Mouse (Mus musculus): ENCODE data around the gene Asgr1. TPM values are rescaled to one million over a fixed set of nuclear protein-coding genes. Genes with fewer than 3 reads are reported as not detected.
A peak's percentile ranks its signal among the peaks of the same experiment; 100 is the strongest.

The Asgr1 gene
- 10.5 and 12.1 TPM in 2 replicates for polyA plus RNA-seq (2015; fragmentation: Nextera tagmentation; extraction: Ambion mirVana)

GRCm38 (mm10) chr11:70053898-70054570, at the start of gene Asgr1:
TSS of gene Asgr1 (plus strand) at chr11:70054085.

GRCm38 (mm10) chr11:70014880-70015558, 38.9 kb upstream of the Asgr1 start, which contains the start of gene Acadvl:
TSS of gene Acadvl (minus strand) at chr11:70015411.

GRCm38 (mm10) chr11:70016669-70017068, 37.2 kb upstream of the Asgr1 start, which contains the start of gene Dlg4:
TSS of gene Dlg4 (plus strand) at chr11:70016942.

GRCm38 (mm10) chr11:70091986-70092783, 38.3 kb downstream of the Asgr1 start, which contains the start of gene Asgr2:
TSS of gene Asgr2 (plus strand) at chr11:70092644.

Small RNAs within 50 kb of the gene (microRNA-seq; reads per million reads assigned to microRNA genes)
- 1,819 reads per million, percentile 82 among the genes with 10 or more reads in this experiment for gene Mir324 (ENCODE audit: borderline replicate concordance, insufficient number of aligned reads)

Other genes with a start within 250 kb of the Asgr1 start
- 1.4 and 1.8 TPM in 2 replicates for gene Tmem102, start 248.5 kb upstream of the Asgr1 start, polyA plus RNA-seq (2015; fragmentation: Nextera tagmentation; extraction: Ambion mirVana)
- not detected in 2 replicates for gene Gm39566, start 238.8 kb upstream of the Asgr1 start, polyA plus RNA-seq (2015; fragmentation: Nextera tagmentation; extraction: Ambion mirVana)
- not detected in 2 replicates for gene Spem2, start 235.6 kb upstream of the Asgr1 start, polyA plus RNA-seq (2015; fragmentation: Nextera tagmentation; extraction: Ambion mirVana)
- gene Spem1, start 231.9 kb upstream of the Asgr1 start, polyA plus RNA-seq (2015; fragmentation: Nextera tagmentation; extraction: Ambion mirVana), result not detected in 2 replicates
- gene Nlgn2, start 216.3 kb upstream of the Asgr1 start, polyA plus RNA-seq (2015; fragmentation: Nextera tagmentation; extraction: Ambion mirVana), result 3.1 and 4.3 TPM in 2 replicates
- gene Tmem256, start 215.6 kb upstream of the Asgr1 start, polyA plus RNA-seq (2015; fragmentation: Nextera tagmentation; extraction: Ambion mirVana), result 479 and 845 TPM in 2 replicates
- gene Plscr3, start 207.7 kb upstream of the Asgr1 start, polyA plus RNA-seq (2015; fragmentation: Nextera tagmentation; extraction: Ambion mirVana), result 74.4 and 74.8 TPM in 2 replicates
- gene Tnk1, start 195.4 kb upstream of the Asgr1 start, polyA plus RNA-seq (2015; fragmentation: Nextera tagmentation; extraction: Ambion mirVana), result 0.19 and 0.47 TPM in 2 replicates
- not detected in 2 replicates for gene Tmem95, start 176.1 kb upstream of the Asgr1 start, polyA plus RNA-seq (2015; fragmentation: Nextera tagmentation; extraction: Ambion mirVana)
- gene Kctd11, start 172.7 kb upstream of the Asgr1 start, polyA plus RNA-seq (2015; fragmentation: Nextera tagmentation; extraction: Ambion mirVana), result 4.1 and 5.2 TPM in 2 replicates
- gene Acap1, start 158.5 kb upstream of the Asgr1 start, polyA plus RNA-seq (2015; fragmentation: Nextera tagmentation; extraction: Ambion mirVana), result 0.73 and 0.76 TPM in 2 replicates
- gene 2810408A11Rik, start 153.1 kb upstream of the Asgr1 start, polyA plus RNA-seq (2015; fragmentation: Nextera tagmentation; extraction: Ambion mirVana), result 4.3 TPM in 2 replicates
- gene Neurl4, start 153.0 kb upstream of the Asgr1 start, polyA plus RNA-seq (2015; fragmentation: Nextera tagmentation; extraction: Ambion mirVana), result 3.7 and 4.1 TPM in 2 replicates
- gene Gps2, start 140.2 kb upstream of the Asgr1 start, polyA plus RNA-seq (2015; fragmentation: Nextera tagmentation; extraction: Ambion mirVana), result 48.8 and 63.0 TPM in 2 replicates
- gene Eif5a, start 132.1 kb upstream of the Asgr1 start, polyA plus RNA-seq (2015; fragmentation: Nextera tagmentation; extraction: Ambion mirVana), result 749 and 924 TPM in 2 replicates
- 0.27 and 0.40 TPM in 2 replicates for gene Ybx2, start 118.3 kb upstream of the Asgr1 start, polyA plus RNA-seq (2015; fragmentation: Nextera tagmentation; extraction: Ambion mirVana)
- gene Slc2a4, start 105.9 kb upstream of the Asgr1 start, polyA plus RNA-seq (2015; fragmentation: Nextera tagmentation; extraction: Ambion mirVana), result 5.2 and 7.1 TPM in 2 replicates
- 4.0 and 8.7 TPM in 2 replicates for gene Cldn7, start 89.3 kb upstream of the Asgr1 start, polyA plus RNA-seq (2015; fragmentation: Nextera tagmentation; extraction: Ambion mirVana)
- gene Ctdnep1, start 72.9 kb upstream of the Asgr1 start, polyA plus RNA-seq (2015; fragmentation: Nextera tagmentation; extraction: Ambion mirVana), result 17.2 and 21.6 TPM in 2 replicates
- 104 and 109 TPM in 2 replicates for gene Elp5, start 71.6 kb upstream of the Asgr1 start, polyA plus RNA-seq (2015; fragmentation: Nextera tagmentation; extraction: Ambion mirVana)
- gene Gabarap, start 62.9 kb upstream of the Asgr1 start, polyA plus RNA-seq (2015; fragmentation: Nextera tagmentation; extraction: Ambion mirVana), result 665 and 705 TPM in 2 replicates
- 39.5 and 47.3 TPM in 2 replicates for gene Phf23, start 58.3 kb upstream of the Asgr1 start, polyA plus RNA-seq (2015; fragmentation: Nextera tagmentation; extraction: Ambion mirVana)
- 14.5 and 17.4 TPM in 2 replicates for gene Dvl2, start 53.5 kb upstream of the Asgr1 start, polyA plus RNA-seq (2015; fragmentation: Nextera tagmentation; extraction: Ambion mirVana)
- 103 and 150 TPM in 2 replicates for gene Acadvl, start 38.7 kb upstream of the Asgr1 start, polyA plus RNA-seq (2015; fragmentation: Nextera tagmentation; extraction: Ambion mirVana)
- 5.0 and 5.4 TPM in 2 replicates for gene Dlg4, start 37.1 kb upstream of the Asgr1 start, polyA plus RNA-seq (2015; fragmentation: Nextera tagmentation; extraction: Ambion mirVana)
- 1.3 TPM in 2 replicates for gene Asgr2, start 38.6 kb downstream of the Asgr1 start, polyA plus RNA-seq (2015; fragmentation: Nextera tagmentation; extraction: Ambion mirVana)
- 0.61 and 0.99 TPM in 2 replicates for gene Mgl2, start 76.2 kb downstream of the Asgr1 start, polyA plus RNA-seq (2015; fragmentation: Nextera tagmentation; extraction: Ambion mirVana)
- gene Clec10a, start 102.1 kb downstream of the Asgr1 start, polyA plus RNA-seq (2015; fragmentation: Nextera tagmentation; extraction: Ambion mirVana), result 1.9 and 2.6 TPM in 2 replicates
- 0.61 and 0.86 TPM in 2 replicates for gene Slc16a11, start 158.7 kb downstream of the Asgr1 start, polyA plus RNA-seq (2015; fragmentation: Nextera tagmentation; extraction: Ambion mirVana)
- gene Slc16a13, start 167.0 kb downstream of the Asgr1 start, polyA plus RNA-seq (2015; fragmentation: Nextera tagmentation; extraction: Ambion mirVana), result 2.8 and 4.8 TPM in 2 replicates
- gene Bcl6b, start 175.7 kb downstream of the Asgr1 start, polyA plus RNA-seq (2015; fragmentation: Nextera tagmentation; extraction: Ambion mirVana), result 3.5 and 8.5 TPM in 2 replicates
- gene 0610010K14Rik, start 183.8 kb downstream of the Asgr1 start, polyA plus RNA-seq (2015; fragmentation: Nextera tagmentation; extraction: Ambion mirVana), result 93.4 and 103 TPM in 2 replicates
- gene Gm21988, start 185.7 kb downstream of the Asgr1 start, polyA plus RNA-seq (2015; fragmentation: Nextera tagmentation; extraction: Ambion mirVana), result 8.0 and 12.6 TPM in 2 replicates
- 368 and 549 TPM in 2 replicates for gene Rnasek, start 185.8 kb downstream of the Asgr1 start, polyA plus RNA-seq (2015; fragmentation: Nextera tagmentation; extraction: Ambion mirVana)
- 1.6 TPM in 2 replicates for gene Alox12, start 201.3 kb downstream of the Asgr1 start, polyA plus RNA-seq (2015; fragmentation: Nextera tagmentation; extraction: Ambion mirVana)